ENCODE assay signal across 7 mouse cellular contexts in genomic region chr7:128612521-128613181, GRCm38 (mm10). TPM values are rescaled to one million over a fixed set of nuclear protein-coding genes. Genes with fewer than 3 reads are reported as not detected.
A peak's percentile ranks its signal among the peaks of the same experiment; 100 is the strongest.
DNase-seq lines count a peak whose midpoint lies in the region; ATAC-seq lines count a peak whose summit lies in the region.

No protein-coding gene starts in this region.

- H3K4me1 ChIP-seq in neural tube, embryonic 11.5 days (ENCODE audit: control insufficient read depth, insufficient read depth, low read length) = no peaks in the 10 kb centered on the region
- peaks cover 15% of the 10 kb centered on the region for H3K4me1 ChIP-seq in hindbrain, embryonic 13.5 days (replicated peaks)
- H3K4me1 ChIP-seq in limb, embryonic 15.5 days = peaks cover 15% of the 10 kb centered on the region

- 0 out of 2 replicates have a peak overlapping the region, but pooled peaks have one; percentile 73 for H3K4me3 ChIP-seq in neural tube, embryonic 11.5 days (ENCODE audit: low read depth, low read length)
- H3K4me3 ChIP-seq in hindbrain, embryonic 13.5 days = peak overlapping the region; percentile 73; the same call in 1 of the 2 replicates
- H3K4me3 ChIP-seq in limb, embryonic 15.5 days = peak overlapping the region; percentile 92; the same call in 1 of the 2 replicates

- H3K9ac ChIP-seq in neural tube, embryonic 11.5 days (ENCODE audit: low read length) = no peak overlapping the region
- no peak overlapping the region for H3K9ac ChIP-seq in hindbrain, embryonic 13.5 days
- no peak overlapping the region for H3K9ac ChIP-seq in limb, embryonic 15.5 days

- no peaks in the 10 kb centered on the region for H3K36me3 ChIP-seq in neural tube, embryonic 11.5 days (ENCODE audit: control insufficient read depth, insufficient read depth, low read length)
- H3K36me3 ChIP-seq in hindbrain, embryonic 13.5 days = no peaks in the 10 kb centered on the region
- no peaks in the 10 kb centered on the region for H3K36me3 ChIP-seq in limb, embryonic 15.5 days

- H3K4me2 ChIP-seq in neural tube, embryonic 11.5 days (ENCODE audit: low read depth) = peak overlapping the region; percentile 68; the same call in 1 of the 2 replicates
- H3K4me2 ChIP-seq in hindbrain, embryonic 13.5 days = peak overlapping the region; percentile 90
- peak overlapping the region; percentile 86; the same call in 1 of the 2 replicates for H3K4me2 ChIP-seq in limb, embryonic 15.5 days

- 77% methylated on average over 12 of the region's 12 CpGs for WGBS in neural tube, embryonic 11.5 days
- WGBS in hindbrain, embryonic 13.5 days = 85% methylated on average over 12 of the region's 12 CpGs
- WGBS in limb, embryonic 15.5 days = 70% methylated on average over 12 of the region's 12 CpGs

- H3K27ac ChIP-seq in neural tube, embryonic 11.5 days (ENCODE audit: low read depth, low read length) = no peak overlapping the region
- H3K27ac ChIP-seq in hindbrain, embryonic 13.5 days = no peak overlapping the region
- H3K27ac ChIP-seq in limb, embryonic 15.5 days = no peak overlapping the region

- H3K27me3 ChIP-seq in neural tube, embryonic 11.5 days (ENCODE audit: control insufficient read depth, insufficient read depth, low read length) = no peaks in the 10 kb centered on the region
- H3K27me3 ChIP-seq in hindbrain, embryonic 13.5 days = no peaks in the 10 kb centered on the region
- no peaks in the 10 kb centered on the region for H3K27me3 ChIP-seq in limb, embryonic 15.5 days

- no peak for ATAC-seq in neural tube, embryonic 11.5 days (ENCODE audit: insufficient read depth, low FRiP score, low TSS enrichment)
- ATAC-seq in hindbrain, embryonic 13.5 days (ENCODE audit: low FRiP score) = no peak
- no peak for ATAC-seq in limb, embryonic 15.5 days (ENCODE audit: insufficient number of reproducible peaks, low FRiP score, low TSS enrichment, low read depth)
- ATAC-seq in erythroid progenitor cell, adult 5-6 weeks (replicated peaks; ENCODE audit: low FRiP score, poor library complexity, severe bottlenecking) = no peak
- ATAC-seq in granulocyte monocyte progenitor cell, adult 5-6 weeks (replicated peaks; ENCODE audit: poor library complexity, severe bottlenecking) = no peak

- DNase-seq in neural tube, embryonic 11.5 days (ENCODE audit: low spot score) = no peak
- DNase-seq in neural tube, embryonic 10.5 days (ENCODE audit: extremely low spot score, low spot score) = no peak
- DNase-seq in frontal cortex, postnatal 36 days (ENCODE audit: low spot score in 2 of 2) = no peak

- H3K9me3 ChIP-seq in neural tube, embryonic 11.5 days (ENCODE audit: control insufficient read depth, low read length) = no peaks in the 10 kb centered on the region
- no peaks in the 10 kb centered on the region for H3K9me3 ChIP-seq in hindbrain, embryonic 13.5 days
- no peaks in the 10 kb centered on the region for H3K9me3 ChIP-seq in limb, embryonic 15.5 days

RNA-seq across cellular contexts. Expression of gene Inpp5f, which starts 1.5 kb away (rescaled TPM):
- polyA plus RNA-seq in neural tube, embryonic 11.5 days (2014; fragmentation: Nextera tagmentation; extraction: Ambion mirVana) = 97.5 and 98.8 TPM in 2 replicates
- polyA plus RNA-seq in hindbrain, embryonic 13.5 days (2015; fragmentation: Nextera tagmentation; extraction: Ambion mirVana) = 305 and 308 TPM in 2 replicates
- polyA plus RNA-seq in limb, embryonic 15.5 days (2015; fragmentation: Nextera tagmentation; extraction: Ambion mirVana) = 14.4 and 16.9 TPM in 2 replicates
- 1.8 and 3.8 TPM in 2 replicates for total RNA-seq in erythroid progenitor cell, adult 5-6 weeks (2015; ENCODE audit: low replicate concordance)
- total RNA-seq in erythroid progenitor cell, adult 5-6 weeks (2017; ENCODE audit: low replicate concordance) = 1.0 and 2.2 TPM in 2 replicates
- total RNA-seq in granulocyte monocyte progenitor cell, adult 5-6 weeks (2014; fragmentation: Nextera tagmentation) = 9.5 and 11.4 TPM in 2 replicates
- 8.7 and 17.9 TPM in 2 replicates for total RNA-seq in granulocyte monocyte progenitor cell, adult 5-6 weeks (2017)
